Mouse (Mus musculus): Measurements from ENCODE around the gene Gnat1. TPM values are rescaled to one million over a fixed set of nuclear protein-coding genes. Genes with fewer than 3 reads are reported as not detected.

Gene Gnat1
- polyA plus RNA-seq, 1 experiment from 2014 or later = 0.53 TPM

Other genes starting within 250 kb of the Gnat1 start
- gene Tmem115, start 145.8 kb downstream of the Gnat1 start, polyA plus RNA-seq (2015; fragmentation: Nextera tagmentation; extraction: Ambion mirVana) = 31.5 and 35.5 TPM in 2 replicates
- 14.7 and 19.5 TPM in 2 replicates for gene Cyb561d2, start 137.5 kb downstream of the Gnat1 start, polyA plus RNA-seq (2015; fragmentation: Nextera tagmentation; extraction: Ambion mirVana)
- 26.4 and 30.5 TPM in 2 replicates for gene Nprl2, start 137.5 kb downstream of the Gnat1 start, polyA plus RNA-seq (2015; fragmentation: Nextera tagmentation; extraction: Ambion mirVana)
- 0.40 and 1.7 TPM in 2 replicates for gene Zmynd10, start 132.4 kb downstream of the Gnat1 start, polyA plus RNA-seq (2015; fragmentation: Nextera tagmentation; extraction: Ambion mirVana)
- gene Rassf1, start 128.2 kb downstream of the Gnat1 start, polyA plus RNA-seq (2015; fragmentation: Nextera tagmentation; extraction: Ambion mirVana) = 45.3 and 54.8 TPM in 2 replicates
- 41.4 and 43.0 TPM in 2 replicates for gene Tusc2, start 116.5 kb downstream of the Gnat1 start, polyA plus RNA-seq (2015; fragmentation: Nextera tagmentation; extraction: Ambion mirVana)
- 72.2 and 89.3 TPM in 2 replicates for gene Hyal2, start 111.8 kb downstream of the Gnat1 start, polyA plus RNA-seq (2015; fragmentation: Nextera tagmentation; extraction: Ambion mirVana)
- gene Hyal1, start 102.8 kb downstream of the Gnat1 start, polyA plus RNA-seq (2015; fragmentation: Nextera tagmentation; extraction: Ambion mirVana) = 8.3 and 9.1 TPM in 2 replicates
- 13.4 and 17.2 TPM in 2 replicates for gene Naa80, start 100.8 kb downstream of the Gnat1 start, polyA plus RNA-seq (2015; fragmentation: Nextera tagmentation; extraction: Ambion mirVana)
- gene Hyal3, start 98.9 kb downstream of the Gnat1 start, polyA plus RNA-seq (2015; fragmentation: Nextera tagmentation; extraction: Ambion mirVana) = 0.68 and 0.82 TPM in 2 replicates
- 31.7 and 45.7 TPM in 2 replicates for gene Ifrd2, start 92.1 kb downstream of the Gnat1 start, polyA plus RNA-seq (2015; fragmentation: Nextera tagmentation; extraction: Ambion mirVana)
- 9.7 and 10.7 TPM in 2 replicates for gene Sema3b, start 70.5 kb downstream of the Gnat1 start, polyA plus RNA-seq (2015; fragmentation: Nextera tagmentation; extraction: Ambion mirVana)
- 367 and 431 TPM in 2 replicates for gene Gnai2, start 44.3 kb downstream of the Gnat1 start, polyA plus RNA-seq (2015; fragmentation: Nextera tagmentation; extraction: Ambion mirVana)
- 2.5 and 3.6 TPM in 2 replicates for gene Slc38a3, start 10.2 kb downstream of the Gnat1 start, polyA plus RNA-seq (2015; fragmentation: Nextera tagmentation; extraction: Ambion mirVana)
- 4.1 and 7.1 TPM in 2 replicates for gene Sema3f, start 30.8 kb upstream of the Gnat1 start, polyA plus RNA-seq (2015; fragmentation: Nextera tagmentation; extraction: Ambion mirVana)
- 123 and 147 TPM in 2 replicates for gene Rbm5, start 91.3 kb upstream of the Gnat1 start, polyA plus RNA-seq (2015; fragmentation: Nextera tagmentation; extraction: Ambion mirVana)
- gene Rbm6, start 193.5 kb upstream of the Gnat1 start, polyA plus RNA-seq (2015; fragmentation: Nextera tagmentation; extraction: Ambion mirVana) = 43.2 and 48.0 TPM in 2 replicates
- gene Mon1a, start 208.4 kb upstream of the Gnat1 start, polyA plus RNA-seq (2015; fragmentation: Nextera tagmentation; extraction: Ambion mirVana) = 8.5 and 9.8 TPM in 2 replicates
- 2.1 and 4.1 TPM in 2 replicates for gene Mst1r, start 227.2 kb upstream of the Gnat1 start, polyA plus RNA-seq (2015; fragmentation: Nextera tagmentation; extraction: Ambion mirVana)
- not detected in 2 replicates for gene Actl11, start 248.8 kb upstream of the Gnat1 start, polyA plus RNA-seq (2015; fragmentation: Nextera tagmentation; extraction: Ambion mirVana)